Mouse (Mus musculus) stomach, embryonic 16.5 days (tissue): ENCODE data around the gene Galnt2. TPM values are rescaled to one million over a fixed set of nuclear protein-coding genes. Genes with fewer than 3 reads are reported as not detected.

Experiments
- ATAC-seq: fragments of 200-750 bp; cut with Nextera tagmentation; 2 replicates; pipeline ENCODE4 v1.8.0; 2017; ENCODE audit warnings: moderate number of reproducible peaks, moderate TSS enrichment; ENCODE audit not compliant: insufficient read depth, low FRiP score
- H3K27ac ChIP-seq: fragments of 300-500 bp; sonication (generic); 2 replicates; pipeline ENCODE4 v1.5.1; 2014; ENCODE audit warnings: low read length
- H3K27me3 ChIP-seq: fragments of 300-500 bp; sonication (generic); 2 replicates; pipeline ENCODE4 v1.6.1; 2014; ENCODE audit warnings: low read length, control low read depth, mixed read lengths; ENCODE audit not compliant: control insufficient read depth, insufficient read depth
- H3K36me3 ChIP-seq: fragments of 300-500 bp; sonication (generic); 2 replicates; pipeline ENCODE4 v1.6.1; 2014; ENCODE audit warnings: low read length; ENCODE audit not compliant: control insufficient read depth, insufficient read depth
- H3K4me1 ChIP-seq: fragments of 300-500 bp; sonication (generic); 2 replicates; pipeline ENCODE4 v1.6.1; 2014; ENCODE audit warnings: low read length, control low read depth, mixed read lengths; ENCODE audit not compliant: control insufficient read depth, insufficient read depth
- H3K4me2 ChIP-seq: fragments of 300-500 bp; sonication (generic); 2 replicates; pipeline ENCODE4 v1.6.1; 2014; ENCODE audit warnings: low read depth, low read length, mixed read lengths
- H3K4me3 ChIP-seq: fragments of 300-500 bp; sonication (generic); replicated peaks from 2 replicates; pipeline ENCODE4 v1.5.1; 2014; ENCODE audit warnings: mild to moderate bottlenecking, low read length
- H3K9ac ChIP-seq: fragments of 300-500 bp; sonication (generic); 2 replicates; pipeline ENCODE4 v1.6.1; 2014; ENCODE audit warnings: low read length
- H3K9me3 ChIP-seq: fragments of 300-500 bp; sonication (generic); replicated peaks from 2 replicates; pipeline ENCODE4 v1.6.1; 2016; ENCODE audit warnings: low read length, control low read depth; ENCODE audit not compliant: control insufficient read depth
- WGBS: fragments of 180-500 bp; shearing (Covaris S2); extraction: QIAGEN DNeasy Blood & Tissue Kit; methylation state at CpG from one replicate; pipeline ENCODE4 v1.1.7; 2014; 5-methylcytosine and 5-hydroxymethylcytosine counted together
- polyA plus RNA-seq: library from polyadenylated mRNA; unstranded; fragments of >200 nt; fragmentation: Nextera tagmentation; extraction: Ambion mirVana; gene quantifications from 2 replicates; pipeline ENCODE4 v1.2.1, GENCODE M21; 2015

Galnt2 gene
- polyA plus RNA-seq, 1 experiment from 2014 or later: 49.3 TPM

GRCm38 (mm10) chr8:124316466-124317136 is 85.4 kb downstream of the Galnt2 start:
- peaks cover 19% of the 10 kb centered on the region for H3K4me1 ChIP-seq
- 50% methylated on average over 12 of the region's 12 CpGs for WGBS

GRCm38 (mm10) chr8:124317191-124317682 is 86.0 kb downstream of the Galnt2 start:
- Histone ChIP-seq H3K9me3 (no peaks in the 10 kb centered on the region), H3K36me3 (no peaks in the 10 kb centered on the region), H3K27ac (peak overlapping the region; percentile 67; the same call in 1 of the 2 replicates), H3K9ac (peak overlapping the region; percentile 28; the same call in 1 of the 2 replicates), H3K4me2 (no peak overlapping the region), H3K4me1 (peaks cover 19% of the 10 kb centered on the region), H3K4me3 (no peak overlapping the region), H3K27me3 (no peaks in the 10 kb centered on the region)
- WGBS: 56% methylated on average over 8 of the region's 8 CpGs
- ATAC-seq: no peak

More at GRCm38 (mm10) chr8:124316466-124317136, 85.4 kb downstream of the Galnt2 start:
- H3K9me3 ChIP-seq: no peaks in the 10 kb centered on the region
- no peak overlapping the region for H3K4me2 ChIP-seq
- H3K4me3 ChIP-seq: no peak overlapping the region
- no peaks in the 10 kb centered on the region for H3K27me3 ChIP-seq
- H3K36me3 ChIP-seq: no peaks in the 10 kb centered on the region
- ATAC-seq: peak; percentile 42; the same call in 1 of the 2 replicates
- peak overlapping the region; percentile 44; the same call in 1 of the 2 replicates for H3K9ac ChIP-seq
- peak overlapping the region; percentile 67 for H3K27ac ChIP-seq

GRCm38 (mm10) chr8:124317821-124318220 is 86.6 kb downstream of the Galnt2 start:
- Histone ChIP-seq H3K27me3 (no peaks in the 10 kb centered on the region), H3K4me2 (no peak overlapping the region), H3K4me1 (peaks cover 19% of the 10 kb centered on the region), H3K9ac (no peak overlapping the region), H3K36me3 (no peaks in the 10 kb centered on the region), H3K9me3 (no peaks in the 10 kb centered on the region), H3K4me3 (no peak overlapping the region), H3K27ac (no peak overlapping the region)
- no peak for ATAC-seq
- 84% methylated on average over 6 of the region's 6 CpGs for WGBS

DNA sequence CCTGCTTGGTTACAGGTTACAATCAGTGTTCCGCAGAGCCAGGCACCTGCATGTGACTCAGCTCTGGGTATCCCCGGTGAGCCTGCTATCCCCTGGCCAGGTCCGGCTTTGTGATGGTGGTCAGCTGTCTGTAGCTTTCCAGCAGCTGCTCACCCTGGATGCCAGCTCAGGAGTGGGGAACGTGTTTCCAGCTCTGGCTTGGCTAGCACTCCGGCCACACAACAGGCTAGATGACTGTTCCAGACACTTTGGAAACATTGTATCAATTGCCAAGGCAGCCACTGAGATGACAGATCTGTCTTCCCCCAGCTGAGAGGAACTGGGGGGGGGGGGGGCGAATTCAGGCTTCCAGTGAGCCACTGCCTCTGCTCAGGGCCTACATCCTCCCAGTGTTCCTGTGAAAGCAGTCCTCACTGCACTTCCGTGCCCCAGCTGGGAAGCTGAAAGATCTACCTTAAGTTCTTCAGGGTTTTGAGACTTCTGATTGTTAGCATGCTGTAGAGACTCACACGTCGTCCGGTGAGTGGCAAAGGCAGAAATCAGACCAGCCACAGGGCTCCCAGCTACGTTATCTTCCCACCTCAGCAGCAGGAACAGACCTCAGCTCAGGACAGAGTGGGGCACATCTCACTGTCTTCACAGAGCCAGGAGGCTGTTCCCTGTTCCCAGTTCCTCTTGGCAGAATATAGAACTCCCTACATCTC is 87.6 kb downstream of the Galnt2 start:
- WGBS: 67% methylated on average over 11 of the region's 11 CpGs
- no peak for ATAC-seq
- H3K4me1 ChIP-seq: peaks cover 19% of the 10 kb centered on the region
- H3K27me3 ChIP-seq: no peaks in the 10 kb centered on the region
- 0 out of 2 replicates have a peak overlapping the region, but pooled peaks have one; percentile 29 for H3K9ac ChIP-seq
- H3K36me3 ChIP-seq: no peaks in the 10 kb centered on the region
- 0 out of 2 replicates have a peak overlapping the region, but pooled peaks have one; percentile 2 for H3K27ac ChIP-seq
- no peak overlapping the region for H3K4me3 ChIP-seq
- no peaks in the 10 kb centered on the region for H3K9me3 ChIP-seq
- no peak overlapping the region for H3K4me2 ChIP-seq

- 87% methylated on average over 4 of the region's 4 CpGs for WGBS
- Histone ChIP-seq H3K27ac (no peak overlapping the region), H3K4me3 (no peak overlapping the region), H3K4me2 (no peak overlapping the region), H3K4me1 (peaks cover 19% of the 10 kb centered on the region), H3K27me3 (no peaks in the 10 kb centered on the region), H3K9me3 (no peaks in the 10 kb centered on the region), H3K9ac (no peak overlapping the region), H3K36me3 (peaks cover 2% of the 10 kb centered on the region; the same call in 1 of the 2 replicates)
- no peak for ATAC-seq
Measured at GRCm38 (mm10) chr8:124319316-124319652, 88.1 kb downstream of the Galnt2 start.

GRCm38 (mm10) chr8:124321227-124321840 is 90.1 kb downstream of the Galnt2 start:
- no peak for ATAC-seq
- no peaks in the 10 kb centered on the region for H3K9me3 ChIP-seq
- H3K4me2 ChIP-seq: no peak overlapping the region
- no peaks in the 10 kb centered on the region for H3K27me3 ChIP-seq
- H3K9ac ChIP-seq: no peak overlapping the region
- 42% methylated on average over 12 of the region's 12 CpGs for WGBS
- H3K4me1 ChIP-seq: peaks cover 13% of the 10 kb centered on the region
- peak overlapping the region; percentile 7; the same call in 1 of the 2 replicates for H3K27ac ChIP-seq
- H3K4me3 ChIP-seq: no peak overlapping the region
- peaks cover 8% of the 10 kb centered on the region; the same call in 1 of the 2 replicates for H3K36me3 ChIP-seq

GRCm38 (mm10) chr8:124323356-124323755 is 92.2 kb downstream of the Galnt2 start:
- H3K4me3 ChIP-seq: no peak overlapping the region
- H3K4me2 ChIP-seq: no peak overlapping the region
- no peak overlapping the region for H3K27ac ChIP-seq
- no peaks in the 10 kb centered on the region for H3K9me3 ChIP-seq
- H3K4me1 ChIP-seq: peaks cover 7% of the 10 kb centered on the region
- no peak for ATAC-seq
- no peaks in the 10 kb centered on the region for H3K27me3 ChIP-seq
- 80% methylated on average over 14 of the region's 14 CpGs for WGBS
- peaks cover 8% of the 10 kb centered on the region; the same call in 1 of the 2 replicates for H3K36me3 ChIP-seq
- H3K9ac ChIP-seq: no peak overlapping the region

GRCm38 (mm10) chr8:124328259-124328658 is 97.1 kb downstream of the Galnt2 start:
- 65% methylated on average over 7 of the region's 7 CpGs for WGBS
- peaks cover 12% of the 10 kb centered on the region for H3K36me3 ChIP-seq

DNA sequence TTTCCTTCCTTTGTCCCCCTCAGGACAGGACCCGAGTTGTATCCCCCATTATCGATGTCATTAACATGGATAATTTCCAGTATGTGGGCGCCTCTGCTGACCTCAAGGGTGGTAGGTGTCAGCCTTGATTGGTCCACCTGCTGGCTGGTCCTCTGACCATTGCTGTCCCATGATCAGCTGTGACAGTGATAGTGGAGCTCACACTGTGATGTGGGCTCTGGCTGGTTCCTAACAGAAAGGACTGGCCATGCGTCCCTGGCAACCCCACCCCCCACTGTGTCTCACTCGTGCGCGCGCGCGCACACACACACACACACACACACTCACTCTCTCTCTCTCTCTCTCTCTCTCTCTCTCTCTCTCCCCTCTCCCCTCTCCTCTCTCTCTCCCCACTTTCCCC is 98.5 kb downstream of the Galnt2 start:
- H3K4me3 ChIP-seq: no peak overlapping the region
- H3K4me2 ChIP-seq: no peak overlapping the region
- H3K27me3 ChIP-seq: no peaks in the 10 kb centered on the region
- H3K9ac ChIP-seq: no peak overlapping the region
- no peaks in the 10 kb centered on the region for H3K9me3 ChIP-seq
- no peaks in the 10 kb centered on the region for H3K4me1 ChIP-seq
- H3K36me3 ChIP-seq: peaks cover 11% of the 10 kb centered on the region; the same call in 1 of the 2 replicates
- H3K27ac ChIP-seq: no peak overlapping the region
- WGBS: 76% methylated on average over 10 of the region's 10 CpGs
- no peak for ATAC-seq

More at GRCm38 (mm10) chr8:124328259-124328658, 97.1 kb downstream of the Galnt2 start:
- Histone ChIP-seq H3K4me3 (no peak overlapping the region), H3K4me1 (no peaks in the 10 kb centered on the region), H3K27me3 (no peaks in the 10 kb centered on the region), H3K4me2 (no peak overlapping the region), H3K9me3 (no peaks in the 10 kb centered on the region), H3K27ac (no peak overlapping the region), H3K9ac (no peak overlapping the region)
- ATAC-seq: no peak
